Mouse (Mus musculus) liver, embryonic 15.5 days (tissue): Measurements from ENCODE around the gene Abhd10. TPM values are rescaled to one million over a fixed set of nuclear protein-coding genes. Genes with fewer than 3 reads are reported as not detected.

Experiments used
- ATAC-seq: fragments of 200-750 bp; cut with Nextera tagmentation; 2 replicates; pipeline ENCODE4 v1.8.0; 2017; ENCODE audit warnings: moderate number of reproducible peaks, mild to moderate bottlenecking, moderate library complexity; ENCODE audit not compliant: insufficient read depth
- H3K27ac ChIP-seq: fragments of 300-500 bp; sonication (generic); replicated peaks from 2 replicates; pipeline ENCODE4 v1.5.1; 2015; ENCODE audit warnings: mild to moderate bottlenecking, inconsistent platforms
- H3K27me3 ChIP-seq: fragments of 300-500 bp; sonication (generic); 2 replicates; pipeline ENCODE4 v1.6.1; 2015; ENCODE audit warnings: mild to moderate bottlenecking, inconsistent platforms
- H3K36me3 ChIP-seq: fragments of 300-500 bp; sonication (generic); replicated peaks from 2 replicates; pipeline ENCODE4 v1.6.1; 2015; ENCODE audit warnings: moderate library complexity, mild to moderate bottlenecking, inconsistent platforms
- H3K4me1 ChIP-seq: fragments of 300-500 bp; sonication (generic); replicated peaks from 2 replicates; pipeline ENCODE4 v1.6.1; 2015; ENCODE audit warnings: inconsistent platforms
- H3K4me2 ChIP-seq: fragments of 300-500 bp; sonication (generic); 2 replicates; pipeline ENCODE4 v1.6.1; 2015; ENCODE audit warnings: moderate library complexity, mild to moderate bottlenecking, inconsistent platforms
- H3K4me3 ChIP-seq: fragments of 300-500 bp; sonication (generic); replicated peaks from 2 replicates; pipeline ENCODE4 v1.5.1; 2015; ENCODE audit warnings: mild to moderate bottlenecking, inconsistent platforms
- H3K9ac ChIP-seq: fragments of 300-500 bp; sonication (generic); 2 replicates; pipeline ENCODE4 v1.6.1; 2015; ENCODE audit warnings: moderate library complexity, mild to moderate bottlenecking, inconsistent platforms
- H3K9me3 ChIP-seq: fragments of 300-500 bp; sonication (generic); replicated peaks from 2 replicates; pipeline ENCODE4 v1.6.1; 2016; ENCODE audit warnings: inconsistent platforms
- WGBS: fragments of 180-500 bp; shearing (Covaris S2); methylation state at CpG from one replicate; pipeline ENCODE4 v1.1.7; 2015; ENCODE audit warnings: mixed read lengths; ENCODE audit not compliant: insufficient replicate concordance; 5-methylcytosine and 5-hydroxymethylcytosine counted together
- polyA plus RNA-seq: library from polyadenylated mRNA; unstranded; fragments of >200 nt; fragmentation: Nextera tagmentation; extraction: Ambion mirVana; gene quantifications from 2 replicates; pipeline ENCODE4 v1.2.1, GENCODE M21; 2015

The Abhd10 gene
- polyA plus RNA-seq = 15.5 and 15.9 TPM in 2 replicates

GRCm38 (mm10) chr16:45742615-45743476 lies at the start of gene Abhd10:
Gene Abhd10 (minus strand): TSS chr16:45742955.
- Histone ChIP-seq H3K4me2 (peak within 1 kb of the TSS; percentile 77), H3K36me3 (peaks cover 3% of the 10 kb centered on the region; the same call in 1 of the 2 replicates), H3K27me3 (no peaks in the 10 kb centered on the region), H3K4me1 (peaks cover 22% of the 10 kb centered on the region), H3K27ac (peak within 1 kb of the TSS; percentile 83), H3K4me3 (peak within 1 kb of the TSS; percentile 91), H3K9me3 (no peaks in the 10 kb centered on the region), H3K9ac (peak within 1 kb of the TSS; percentile 90)
- peak; percentile 100 for ATAC-seq
- under 1% methylated on average over 51 of the region's 51 CpGs for WGBS

GRCm38 (mm10) chr16:45791286-45791685 lies 48.5 kb upstream of the Abhd10 start:
- no peak for ATAC-seq
- Histone ChIP-seq H3K4me2 (no peak overlapping the region), H3K36me3 (0 out of 2 replicates have a peak, but pooled peaks cover 4% of the 10 kb centered on the region), H3K27me3 (no peaks in the 10 kb centered on the region), H3K9ac (no peak overlapping the region), H3K4me3 (no peak overlapping the region), H3K27ac (no peak overlapping the region), H3K4me1 (no peaks in the 10 kb centered on the region), H3K9me3 (no peaks in the 10 kb centered on the region)
- 55% methylated on average over 5 of the region's 5 CpGs for WGBS

DNA sequence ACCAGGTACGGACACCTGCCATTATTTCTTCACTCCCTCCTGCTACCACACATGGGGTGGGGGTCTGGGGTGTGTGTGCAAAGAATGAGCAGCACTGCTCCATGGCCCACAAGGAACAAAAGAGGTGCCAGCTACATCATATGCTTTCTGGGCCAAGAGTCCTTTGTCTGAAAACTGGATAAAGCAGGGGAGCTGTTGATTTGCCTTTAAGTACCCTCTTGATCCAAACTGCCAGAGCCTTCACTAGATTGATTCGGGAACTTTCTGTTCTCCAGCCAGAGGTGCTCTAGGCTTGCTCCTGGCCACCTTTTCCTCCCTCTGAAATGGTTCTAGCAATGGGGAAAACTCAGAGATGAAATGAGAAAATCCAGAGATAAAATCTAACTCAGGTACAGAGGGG lies 46.6 kb upstream of the Abhd10 start:
- no peak overlapping the region for H3K4me3 ChIP-seq
- H3K9me3 ChIP-seq = no peaks in the 10 kb centered on the region
- 65% methylated on average over 2 of the region's 2 CpGs for WGBS
- no peak overlapping the region for H3K9ac ChIP-seq
- ATAC-seq = no peak
- no peaks in the 10 kb centered on the region for H3K27me3 ChIP-seq
- no peak overlapping the region for H3K27ac ChIP-seq
- 0 out of 2 replicates have a peak, but pooled peaks cover 4% of the 10 kb centered on the region for H3K36me3 ChIP-seq
- no peaks in the 10 kb centered on the region for H3K4me1 ChIP-seq
- no peak overlapping the region for H3K4me2 ChIP-seq

DNA sequence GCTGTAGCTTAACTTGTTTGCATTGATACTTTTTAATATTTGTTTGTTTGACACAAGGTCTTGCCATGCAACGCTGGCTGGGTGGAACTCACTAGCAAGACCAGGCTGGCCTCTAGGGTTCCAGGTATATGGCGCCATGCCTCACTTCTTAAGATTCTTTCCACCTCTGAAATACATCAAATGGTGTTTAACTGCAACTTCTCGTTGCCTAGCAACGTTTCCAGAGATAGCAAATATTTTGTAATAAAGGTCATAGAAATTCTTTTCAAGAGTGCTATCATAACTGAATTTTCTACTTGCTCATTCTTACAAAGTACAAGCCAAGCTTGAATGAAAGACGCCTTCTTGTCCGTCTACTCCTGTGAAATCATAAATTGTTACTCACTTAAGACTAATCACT lies 44.9 kb upstream of the Abhd10 start:
- no peak overlapping the region for H3K9ac ChIP-seq
- H3K4me2 ChIP-seq = no peak overlapping the region
- ATAC-seq = no peak
- H3K4me3 ChIP-seq = no peak overlapping the region
- H3K36me3 ChIP-seq = 0 out of 2 replicates have a peak, but pooled peaks cover 4% of the 10 kb centered on the region
- 65% methylated on average over 6 of the region's 6 CpGs for WGBS
- no peaks in the 10 kb centered on the region for H3K9me3 ChIP-seq
- H3K27ac ChIP-seq = no peak overlapping the region
- H3K27me3 ChIP-seq = no peaks in the 10 kb centered on the region
- no peaks in the 10 kb centered on the region for H3K4me1 ChIP-seq

GRCm38 (mm10) chr16:45786639-45787038 lies 43.9 kb upstream of the Abhd10 start:
- H3K27ac ChIP-seq = no peak overlapping the region
- no peak overlapping the region for H3K4me2 ChIP-seq
- H3K9ac ChIP-seq = no peak overlapping the region
- no peaks in the 10 kb centered on the region for H3K4me1 ChIP-seq
- no peaks in the 10 kb centered on the region for H3K27me3 ChIP-seq
- H3K36me3 ChIP-seq = 0 out of 2 replicates have a peak, but pooled peaks cover 4% of the 10 kb centered on the region
- no peaks in the 10 kb centered on the region for H3K9me3 ChIP-seq
- 16% methylated on average over 8 of the region's 8 CpGs for WGBS
- no peak overlapping the region for H3K4me3 ChIP-seq
- ATAC-seq = no peak

- H3K4me1 ChIP-seq = no peaks in the 10 kb centered on the region
Observed at GRCm38 (mm10) chr16:45780001-45780400, 37.2 kb upstream of the Abhd10 start.

GRCm38 (mm10) chr16:45774813-45775212 lies 32.1 kb upstream of the Abhd10 start:
- Histone ChIP-seq H3K27me3 (no peaks in the 10 kb centered on the region), H3K27ac (no peak overlapping the region), H3K9ac (no peak overlapping the region), H3K4me2 (no peak overlapping the region), H3K4me1 (no peaks in the 10 kb centered on the region), H3K9me3 (no peaks in the 10 kb centered on the region), H3K36me3 (peaks cover 6% of the 10 kb centered on the region; the same call in 1 of the 2 replicates), H3K4me3 (no peak overlapping the region)
- ATAC-seq = no peak
- 68% methylated on average over 5 of the region's 5 CpGs for WGBS

More at GRCm38 (mm10) chr16:45780001-45780400, 37.2 kb upstream of the Abhd10 start:
- Histone ChIP-seq H3K4me2 (no peak overlapping the region), H3K9me3 (no peaks in the 10 kb centered on the region), H3K36me3 (0 out of 2 replicates have a peak, but pooled peaks cover 10% of the 10 kb centered on the region), H3K27me3 (no peaks in the 10 kb centered on the region), H3K4me3 (no peak overlapping the region), H3K27ac (no peak overlapping the region), H3K9ac (no peak overlapping the region)
- no peak for ATAC-seq
- 41% methylated on average over 6 of the region's 6 CpGs for WGBS

- no peaks in the 10 kb centered on the region for H3K27me3 ChIP-seq
- WGBS = 65% methylated on average over 6 of the region's 6 CpGs
- H3K27ac ChIP-seq = no peak overlapping the region
- H3K4me3 ChIP-seq = no peak overlapping the region
- H3K9me3 ChIP-seq = no peaks in the 10 kb centered on the region
- H3K4me2 ChIP-seq = no peak overlapping the region
- no peaks in the 10 kb centered on the region for H3K4me1 ChIP-seq
- H3K36me3 ChIP-seq = no peaks in the 10 kb centered on the region; the same call in 1 of the 2 replicates
- no peak overlapping the region for H3K9ac ChIP-seq
- ATAC-seq = no peak
Observed at GRCm38 (mm10) chr16:45770914-45771313, 28.2 kb upstream of the Abhd10 start.

GRCm38 (mm10) chr16:45767853-45768640 lies 25.3 kb upstream of the Abhd10 start:
- Histone ChIP-seq H3K27me3 (no peaks in the 10 kb centered on the region), H3K4me3 (no peak overlapping the region), H3K4me1 (no peaks in the 10 kb centered on the region), H3K4me2 (no peak overlapping the region), H3K9me3 (no peaks in the 10 kb centered on the region), H3K9ac (no peak overlapping the region), H3K27ac (no peak overlapping the region), H3K36me3 (no peaks in the 10 kb centered on the region; the same call in 1 of the 2 replicates)
- 73% methylated on average over 10 of the region's 10 CpGs for WGBS
- ATAC-seq = no peak

DNA sequence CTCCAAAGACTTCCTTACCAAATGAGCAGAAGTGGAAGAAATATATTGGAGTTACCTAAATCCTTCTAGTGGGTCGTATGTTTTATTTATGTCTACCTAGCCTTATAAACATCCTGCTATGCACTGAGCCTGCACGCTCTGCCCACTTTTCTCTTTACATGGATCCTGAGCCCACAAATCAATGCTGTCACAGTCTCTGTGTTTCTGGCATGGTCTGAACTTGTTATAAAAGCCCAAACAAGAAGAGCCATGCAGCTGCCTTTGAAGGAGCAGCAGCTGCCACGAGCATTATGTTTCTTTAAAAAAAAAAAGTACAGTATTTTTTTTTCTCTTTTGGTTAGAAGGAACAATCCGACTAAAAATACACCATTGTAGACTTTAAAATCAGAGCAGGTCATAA lies 24.7 kb upstream of the Abhd10 start:
- Histone ChIP-seq H3K4me3 (no peak overlapping the region), H3K4me1 (no peaks in the 10 kb centered on the region), H3K27ac (no peak overlapping the region), H3K36me3 (no peaks in the 10 kb centered on the region; the same call in 1 of the 2 replicates), H3K9ac (no peak overlapping the region), H3K4me2 (no peak overlapping the region), H3K9me3 (no peaks in the 10 kb centered on the region), H3K27me3 (no peaks in the 10 kb centered on the region)
- ATAC-seq = no peak
- 55% methylated on average over 4 of the region's 4 CpGs for whole genome bisulfite sequencing
